Mouse (Mus musculus) spleen, embryonic (tissue): Measurements from ENCODE around the gene Olfr1505.

Experiments
- CTCF ChIA-PET: fragments of 350-600 bp; sonication (Branson Sonifier 250); formaldehyde crosslinking; loops from one replicate; lab custom pipeline; 2022; lab: Charles Lee

Gene Olfr1505

GRCm38 (mm10) chr19:13913230-13913629 is at the start of gene Olfr1505:
Gene Olfr1505, plus strand, starts transcription at chr19:13913530.
- CTCF ChIA-PET: no interaction called here

- CTCF ChIA-PET: no interaction called here
Measured at GRCm38 (mm10) chr19:13897828-13898227, 15.5 kb upstream of the Olfr1505 start, which contains the start of gene Olfr1504. Gene Olfr1504, minus strand, starts transcription at chr19:13897928.
